Mouse (Mus musculus): Measurements from ENCODE around the gene Ripor3. TPM values are rescaled to one million over a fixed set of nuclear protein-coding genes. Genes with fewer than 3 reads are reported as not detected.
A peak's percentile ranks its signal among the peaks of the same experiment; 100 is the strongest.

The Ripor3 gene
- polyA plus RNA-seq, 1 experiment from 2014 or later, result 2.0 TPM

GRCm38 (mm10) chr2:167993260-167993659 is 17.2 kb downstream of the Ripor3 start:
- 52% methylated on average over 13 of the region's 13 CpGs for WGBS
- TF ChIP-seq CTCF (IDR thresholded peaks at IDR 0.05; ENCODE audit: low read depth), result no peak
- H3K9ac ChIP-seq, result no peak overlapping the region

GRCm38 (mm10) chr2:167989310-167989709 is 21.1 kb downstream of the Ripor3 start:
- no peak overlapping the region for H3K9ac ChIP-seq
- H3K4me1 ChIP-seq (ENCODE audit: insufficient read depth), result peaks cover 15% of the 10 kb centered on the region
- H3K36me3 ChIP-seq (ENCODE audit: insufficient read depth), result no peaks in the 10 kb centered on the region
- no peak for TF ChIP-seq CTCF (IDR thresholded peaks at IDR 0.05; ENCODE audit: low read depth)
- H3K4me2 ChIP-seq, result 0 out of 2 replicates have a peak overlapping the region, but pooled peaks have one; percentile 30
- WGBS, result 42% methylated on average over 14 of the region's 14 CpGs
- peak; percentile 87 for DNase-seq
- H3K27me3 ChIP-seq (ENCODE audit: insufficient read depth, low read length), result no peaks in the 10 kb centered on the region
- ATAC-seq (ENCODE audit: insufficient read depth), result peak; percentile 76
- no peak overlapping the region for H3K4me3 ChIP-seq (ENCODE audit: low read depth, low read length)
- peak overlapping the region; percentile 30; the same call in 1 of the 2 replicates for H3K27ac ChIP-seq (ENCODE audit: low read depth)
- H3K9me3 ChIP-seq (ENCODE audit: low read depth, low read length), result no peaks in the 10 kb centered on the region

More at GRCm38 (mm10) chr2:167993260-167993659, 17.2 kb downstream of the Ripor3 start:
- Histone ChIP-seq H3K27me3 (ENCODE audit: insufficient read depth, low read length) (no peaks in the 10 kb centered on the region), H3K4me3 (ENCODE audit: low read depth, low read length) (no peak overlapping the region), H3K4me1 (ENCODE audit: insufficient read depth) (peaks cover 11% of the 10 kb centered on the region; the same call in 1 of the 2 replicates), H3K36me3 (ENCODE audit: insufficient read depth) (no peaks in the 10 kb centered on the region), H3K4me2 (no peak overlapping the region), H3K9me3 (ENCODE audit: low read depth, low read length) (no peaks in the 10 kb centered on the region), H3K27ac (ENCODE audit: low read depth) (no peak overlapping the region)
- no peak for ATAC-seq (ENCODE audit: insufficient read depth)
- DNase-seq, result no peak

GRCm38 (mm10) chr2:167987640-167988039 is 22.8 kb downstream of the Ripor3 start:
- Histone ChIP-seq H3K4me3 (ENCODE audit: low read depth, low read length) (no peak overlapping the region), H3K9ac (no peak overlapping the region), H3K27me3 (ENCODE audit: insufficient read depth, low read length) (no peaks in the 10 kb centered on the region), H3K4me1 (ENCODE audit: insufficient read depth) (peaks cover 16% of the 10 kb centered on the region), H3K36me3 (ENCODE audit: insufficient read depth) (no peaks in the 10 kb centered on the region), H3K4me2 (no peak overlapping the region), H3K9me3 (ENCODE audit: low read depth, low read length) (no peaks in the 10 kb centered on the region), H3K27ac (ENCODE audit: low read depth) (no peak overlapping the region)
- peak; percentile 25; the same call in 1 of the 2 replicates for ATAC-seq (ENCODE audit: insufficient read depth)
- WGBS, result 38% methylated on average over 12 of the region's 12 CpGs
- DNase-seq, result peak; percentile 57
- TF ChIP-seq CTCF (IDR thresholded peaks at IDR 0.05; ENCODE audit: low read depth), result no peak

GRCm38 (mm10) chr2:167986762-167987161 is 23.7 kb downstream of the Ripor3 start:
- ATAC-seq (ENCODE audit: insufficient read depth) (no peak), DNase-seq (peak; percentile 66)
- TF ChIP-seq CTCF (IDR thresholded peaks at IDR 0.05; ENCODE audit: low read depth), result peak; percentile 81
- Histone ChIP-seq H3K9me3 (ENCODE audit: low read depth, low read length) (no peaks in the 10 kb centered on the region), H3K4me1 (ENCODE audit: insufficient read depth) (peaks cover 19% of the 10 kb centered on the region), H3K4me2 (no peak overlapping the region), H3K27ac (ENCODE audit: low read depth) (no peak overlapping the region), H3K36me3 (ENCODE audit: insufficient read depth) (no peaks in the 10 kb centered on the region), H3K9ac (no peak overlapping the region), H3K27me3 (ENCODE audit: insufficient read depth, low read length) (no peaks in the 10 kb centered on the region), H3K4me3 (ENCODE audit: low read depth, low read length) (no peak overlapping the region)
- WGBS, result 21% methylated on average over 7 of the region's 7 CpGs

DNA sequence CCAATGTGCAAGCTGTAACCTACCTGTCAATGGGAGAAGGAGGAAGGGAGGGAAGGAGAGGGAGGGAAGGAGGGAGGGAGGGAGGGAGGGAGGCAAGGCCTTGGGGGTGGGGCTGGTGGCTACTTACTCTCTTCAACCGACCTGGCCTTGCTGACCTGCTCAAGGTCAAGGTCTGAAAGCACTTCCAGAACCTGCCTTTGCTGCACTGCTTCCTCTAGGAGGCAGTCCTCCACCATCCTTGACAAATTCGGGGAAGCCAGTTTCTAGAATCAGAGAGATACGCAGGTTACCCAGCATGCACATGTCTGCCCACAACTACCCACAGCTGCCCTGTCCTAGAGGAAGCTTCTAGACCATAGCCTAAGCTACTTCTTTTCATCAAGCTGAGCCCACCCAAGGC is 25.5 kb downstream of the Ripor3 start:
- DNase-seq, result no peak

GRCm38 (mm10) chr2:167984371-167984770 is 26.0 kb downstream of the Ripor3 start:
- H3K36me3 ChIP-seq (ENCODE audit: insufficient read depth), result peaks cover 6% of the 10 kb centered on the region; the same call in 1 of the 2 replicates
- no peak overlapping the region for H3K4me2 ChIP-seq
- no peak for TF ChIP-seq CTCF (IDR thresholded peaks at IDR 0.05; ENCODE audit: low read depth)
- DNase-seq (no peak), ATAC-seq (ENCODE audit: insufficient read depth) (no peak)
- no peak overlapping the region for H3K9ac ChIP-seq
- no peak overlapping the region for H3K27ac ChIP-seq (ENCODE audit: low read depth)
- H3K4me1 ChIP-seq (ENCODE audit: insufficient read depth), result peaks cover 15% of the 10 kb centered on the region
- no peak overlapping the region for H3K4me3 ChIP-seq (ENCODE audit: low read depth, low read length)
- 83% methylated on average over 5 of the region's 5 CpGs for WGBS
- no peaks in the 10 kb centered on the region for H3K27me3 ChIP-seq (ENCODE audit: insufficient read depth, low read length)
- H3K9me3 ChIP-seq (ENCODE audit: low read depth, low read length), result no peaks in the 10 kb centered on the region

More for the DNA sequence above, 25.5 kb downstream of the Ripor3 start:
- ATAC-seq (ENCODE audit: insufficient read depth), result no peak
- H3K36me3 ChIP-seq (ENCODE audit: insufficient read depth), result peaks cover under 1% of the 10 kb centered on the region; the same call in 1 of the 2 replicates
- WGBS, result 28% methylated on average over 3 of the region's 3 CpGs
- H3K27ac ChIP-seq (ENCODE audit: low read depth), result no peak overlapping the region
- H3K4me3 ChIP-seq (ENCODE audit: low read depth, low read length), result no peak overlapping the region
- no peak overlapping the region for H3K4me2 ChIP-seq
- no peak overlapping the region for H3K9ac ChIP-seq
- H3K4me1 ChIP-seq (ENCODE audit: insufficient read depth), result peaks cover 19% of the 10 kb centered on the region
- H3K27me3 ChIP-seq (ENCODE audit: insufficient read depth, low read length), result no peaks in the 10 kb centered on the region
- peak; percentile 36 for TF ChIP-seq CTCF (IDR thresholded peaks at IDR 0.05; ENCODE audit: low read depth)
- no peaks in the 10 kb centered on the region for H3K9me3 ChIP-seq (ENCODE audit: low read depth, low read length)

GRCm38 (mm10) chr2:167982646-167983045 is 27.8 kb downstream of the Ripor3 start:
- H3K4me3 ChIP-seq (ENCODE audit: low read depth, low read length), result no peak overlapping the region
- DNase-seq (peak; percentile 62), ATAC-seq (ENCODE audit: insufficient read depth) (no peak)
- no peaks in the 10 kb centered on the region for H3K27me3 ChIP-seq (ENCODE audit: insufficient read depth, low read length)
- no peak overlapping the region for H3K27ac ChIP-seq (ENCODE audit: low read depth)
- H3K4me2 ChIP-seq, result no peak overlapping the region
- H3K4me1 ChIP-seq (ENCODE audit: insufficient read depth), result peaks cover 8% of the 10 kb centered on the region
- peaks cover 19% of the 10 kb centered on the region for H3K36me3 ChIP-seq (ENCODE audit: insufficient read depth)
- 40% methylated on average over 9 of the region's 9 CpGs for WGBS
- H3K9ac ChIP-seq, result no peak overlapping the region
- H3K9me3 ChIP-seq (ENCODE audit: low read depth, low read length), result no peaks in the 10 kb centered on the region
- peak; percentile 64 for TF ChIP-seq CTCF (IDR thresholded peaks at IDR 0.05; ENCODE audit: low read depth)

All from lung, embryonic 14.5 days (tissue).